Mouse (Mus musculus): ENCODE data around the gene Vmn1r45. TPM values are rescaled to one million over a fixed set of nuclear protein-coding genes. Genes with fewer than 3 reads are reported as not detected.

Vmn1r45 gene
- under 1 TPM; 0.39 to 0.74 TPM for polyA plus RNA-seq (2017; shearing (Covaris generic))

GRCm38 (mm10) chr6:89940498-89940897 lies at the start of gene Vmn1r45:
Vmn1r45 (minus strand) TSS chr6:89940598.

GRCm38 (mm10) chr6:89969013-89969412 lies 28.6 kb upstream of the Vmn1r45 start, which contains the start of gene Vmn1r46:
Vmn1r46 (plus strand) TSS chr6:89969313.

GRCm38 (mm10) chr6:89883360-89883759 lies 57.0 kb downstream of the Vmn1r45 start, which contains the start of gene Vmn1r44:
Vmn1r44 (plus strand) TSS chr6:89883660.

Other genes starting within 250 kb of the Vmn1r45 start
- not detected for gene Vmn1r40, start 233.1 kb downstream of the Vmn1r45 start, polyA plus RNA-seq (2017; shearing (Covaris generic))
- not detected for gene Vmn1r41, start 199.8 kb downstream of the Vmn1r45 start, polyA plus RNA-seq (2017; shearing (Covaris generic))
- gene Vmn1r42, start 64.2 kb downstream of the Vmn1r45 start, polyA plus RNA-seq (2017; shearing (Covaris generic)), result under 1 TPM in 1 of 2 experiments, not detected in 1; 0.12 TPM
- gene Vmn1r43, start 64.2 kb downstream of the Vmn1r45 start, polyA plus RNA-seq (2017; shearing (Covaris generic)), result under 1 TPM; 0.02 to 0.38 TPM
- not detected for gene Vmn1r44, start 56.9 kb downstream of the Vmn1r45 start, polyA plus RNA-seq (2017; shearing (Covaris generic))
- under 1 TPM in 1 of 2 experiments, not detected in 1; 0.07 TPM for gene Vmn1r46, start 28.7 kb upstream of the Vmn1r45 start, polyA plus RNA-seq (2017; shearing (Covaris generic))
- under 1 TPM in 1 of 2 experiments, not detected in 1; 0.04 TPM for gene Vmn1r47, start 75.5 kb upstream of the Vmn1r45 start, polyA plus RNA-seq (2017; shearing (Covaris generic))
- gene Vmn1r48, start 96.2 kb upstream of the Vmn1r45 start, polyA plus RNA-seq (2017; shearing (Covaris generic)), result not detected
- gene Vmn1r49, start 137.9 kb upstream of the Vmn1r45 start, polyA plus RNA-seq (2017; shearing (Covaris generic)), result under 1 TPM in 1 of 2 experiments, not detected in 1; 0.37 TPM
- gene Vmn1r50, start 160.8 kb upstream of the Vmn1r45 start, polyA plus RNA-seq (2017; shearing (Covaris generic)), result not detected
- under 1 TPM in 1 of 2 experiments, not detected in 1; 0.28 TPM for gene Vmn1r51, start 182.0 kb upstream of the Vmn1r45 start, polyA plus RNA-seq (2017; shearing (Covaris generic))
- under 1 TPM in 1 of 2 experiments, not detected in 1; 0.69 TPM for gene Vmn1r52, start 234.2 kb upstream of the Vmn1r45 start, polyA plus RNA-seq (2017; shearing (Covaris generic))